Mouse (Mus musculus) hindbrain, embryonic 12.5 days (tissue): ENCODE results near the gene Ccdc177. TPM values are rescaled to one million over a fixed set of nuclear protein-coding genes. Genes with fewer than 3 reads are reported as not detected.

ENCODE experiments used
- ATAC-seq: fragments of 200-750 bp; cut with Nextera tagmentation; 2 replicates; pipeline ENCODE4 v1.8.0; 2017; ENCODE audit warnings: moderate TSS enrichment; ENCODE audit not compliant: low FRiP score
- H3K27ac ChIP-seq: fragments of 300-500 bp; sonication (generic); 2 replicates; pipeline ENCODE4 v1.5.1; 2016; ENCODE audit warnings: mild to moderate bottlenecking
- H3K27me3 ChIP-seq: fragments of 300-500 bp; sonication (generic); 2 replicates; pipeline ENCODE4 v1.6.1; 2016; ENCODE audit warnings: mild to moderate bottlenecking
- H3K36me3 ChIP-seq: fragments of 300-500 bp; sonication (generic); 2 replicates; pipeline ENCODE4 v1.6.1; 2016; ENCODE audit warnings: mild to moderate bottlenecking
- H3K4me1 ChIP-seq: fragments of 300-500 bp; sonication (generic); 2 replicates; pipeline ENCODE4 v1.6.1; 2016
- H3K4me2 ChIP-seq: fragments of 300-500 bp; sonication (generic); replicated peaks from 2 replicates; pipeline ENCODE4 v1.6.1; 2016; ENCODE audit warnings: mild to moderate bottlenecking
- H3K4me3 ChIP-seq: fragments of 300-500 bp; sonication (generic); 2 replicates; pipeline ENCODE4 v1.5.1; 2016; ENCODE audit warnings: mild to moderate bottlenecking
- H3K9ac ChIP-seq: fragments of 300-500 bp; sonication (generic); 2 replicates; pipeline ENCODE4 v1.6.1; 2016; ENCODE audit warnings: mild to moderate bottlenecking, moderate library complexity
- H3K9me3 ChIP-seq: fragments of 300-500 bp; sonication (generic); replicated peaks from 2 replicates; pipeline ENCODE4 v1.6.1; 2016; ENCODE audit warnings: mild to moderate bottlenecking
- WGBS: fragments of 180-500 bp; shearing (Covaris S2); methylation state at CpG from one replicate; pipeline ENCODE4 v1.1.7; 2016; 5-methylcytosine and 5-hydroxymethylcytosine counted together
- polyA plus RNA-seq: library from polyadenylated mRNA; unstranded; fragments of >200 nt; fragmentation: Nextera tagmentation; extraction: Ambion mirVana; gene quantifications from 2 replicates; pipeline ENCODE4 v1.2.1, GENCODE M21; 2016

Gene Ccdc177
- 5.9 and 6.7 TPM in 2 replicates for polyA plus RNA-seq

- Histone ChIP-seq H3K9ac (peak within 1 kb of the TSS; percentile 87), H3K36me3 (peaks cover 37% of the 10 kb centered on the region), H3K4me1 (peaks cover 29% of the 10 kb centered on the region), H3K27me3 (peaks cover 34% of the 10 kb centered on the region), H3K9me3 (peaks cover 30% of the 10 kb centered on the region), H3K4me3 (peak within 1 kb of the TSS; percentile 58), H3K4me2 (peak within 1 kb of the TSS; percentile 57), H3K27ac (peak within 1 kb of the TSS; percentile 97)
- peak; percentile 59 for ATAC-seq
- WGBS = 1% methylated on average over 24 of the region's 24 CpGs
These were observed at the start of gene Ccdc177 for GRCm38 (mm10) chr12:80760396-80760801. Gene Ccdc177, minus strand, starts transcription at chr12:80760687.

- Histone ChIP-seq H3K27me3 (no peaks in the 10 kb centered on the region), H3K4me2 (no peak overlapping the region), H3K4me1 (peaks cover 21% of the 10 kb centered on the region), H3K9me3 (no peaks in the 10 kb centered on the region), H3K9ac (no peak overlapping the region), H3K27ac (no peak overlapping the region), H3K4me3 (no peak overlapping the region), H3K36me3 (no peaks in the 10 kb centered on the region)
- WGBS = 74% methylated on average over 2 of the region's 2 CpGs
- ATAC-seq = no peak
These were observed 49.5 kb upstream of the Ccdc177 start for GRCm38 (mm10) chr12:80810005-80810404.

GRCm38 (mm10) chr12:80807451-80808085, 47.1 kb upstream of the Ccdc177 start:
- no peaks in the 10 kb centered on the region for H3K36me3 ChIP-seq

DNA sequence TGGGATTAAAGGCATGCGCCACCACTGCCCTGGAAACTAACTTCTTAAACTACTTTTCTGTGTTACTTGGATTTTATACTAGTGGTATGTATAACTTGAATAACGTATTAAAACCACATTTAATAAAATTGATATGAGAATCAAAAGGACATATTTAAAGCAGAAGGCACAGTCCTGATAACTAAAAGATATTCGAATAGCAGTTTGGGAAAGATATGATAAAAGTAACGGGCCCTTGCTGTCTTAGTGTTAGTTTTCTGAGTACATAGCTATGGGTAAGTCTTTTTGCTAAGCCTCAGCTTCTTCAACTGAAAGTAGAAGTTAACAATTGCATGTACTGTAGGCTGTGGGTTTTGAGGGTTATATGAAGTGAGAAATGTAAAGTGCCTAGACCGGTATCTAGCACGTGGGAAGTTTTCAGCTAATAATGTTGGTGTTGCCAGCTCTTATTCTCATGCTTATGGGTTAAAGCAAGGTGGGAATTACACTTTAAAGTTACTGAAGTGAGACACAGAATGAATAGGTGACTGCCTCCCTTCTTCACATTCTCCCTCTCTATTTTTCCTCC, 44.5 kb upstream of the Ccdc177 start:
- WGBS = 89% methylated on average over 6 of the region's 6 CpGs
- H3K4me2 ChIP-seq = no peak overlapping the region
- no peak overlapping the region for H3K9ac ChIP-seq
- H3K9me3 ChIP-seq = no peaks in the 10 kb centered on the region
- no peak for ATAC-seq
- H3K4me3 ChIP-seq = no peak overlapping the region
- no peaks in the 10 kb centered on the region for H3K27me3 ChIP-seq
- H3K27ac ChIP-seq = no peak overlapping the region
- H3K36me3 ChIP-seq = no peaks in the 10 kb centered on the region
- peaks cover 17% of the 10 kb centered on the region for H3K4me1 ChIP-seq

More at GRCm38 (mm10) chr12:80807451-80808085, 47.1 kb upstream of the Ccdc177 start:
- Histone ChIP-seq H3K9ac (no peak overlapping the region), H3K27ac (peak overlapping the region; percentile 44; the same call in 1 of the 2 replicates), H3K9me3 (no peaks in the 10 kb centered on the region), H3K27me3 (no peaks in the 10 kb centered on the region), H3K4me2 (no peak overlapping the region), H3K4me1 (peaks cover 26% of the 10 kb centered on the region), H3K4me3 (no peak overlapping the region)
- WGBS = 21% methylated on average over 2 of the region's 2 CpGs
- 0 out of 2 replicates have a peak, but pooled peaks have one; percentile 26 for ATAC-seq

- peaks cover 17% of the 10 kb centered on the region for H3K4me1 ChIP-seq
- H3K27me3 ChIP-seq = no peaks in the 10 kb centered on the region
- no peak overlapping the region for H3K4me2 ChIP-seq
- H3K27ac ChIP-seq = no peak overlapping the region
- no peak for ATAC-seq
- no peaks in the 10 kb centered on the region for H3K36me3 ChIP-seq
- no peaks in the 10 kb centered on the region for H3K9me3 ChIP-seq
- H3K9ac ChIP-seq = no peak overlapping the region
- H3K4me3 ChIP-seq = no peak overlapping the region
- WGBS = 72% methylated on average over 3 of the region's 3 CpGs
These were observed 43.4 kb upstream of the Ccdc177 start for GRCm38 (mm10) chr12:80803924-80804323.

GRCm38 (mm10) chr12:80801443-80801842, 41.0 kb upstream of the Ccdc177 start:
- WGBS = 100% methylated on average over 1 of the region's 1 CpGs
- Histone ChIP-seq H3K27me3 (no peaks in the 10 kb centered on the region), H3K4me3 (no peak overlapping the region), H3K27ac (no peak overlapping the region), H3K36me3 (no peaks in the 10 kb centered on the region), H3K4me1 (peaks cover 5% of the 10 kb centered on the region; the same call in 1 of the 2 replicates), H3K9ac (no peak overlapping the region), H3K4me2 (no peak overlapping the region), H3K9me3 (no peaks in the 10 kb centered on the region)
- no peak for ATAC-seq

GRCm38 (mm10) chr12:80800156-80800555, 39.7 kb upstream of the Ccdc177 start:
- no peaks in the 10 kb centered on the region for H3K9me3 ChIP-seq
- peaks cover 6% of the 10 kb centered on the region; the same call in 1 of the 2 replicates for H3K4me1 ChIP-seq
- no peak overlapping the region for H3K27ac ChIP-seq
- 97% methylated on average over 3 of the region's 3 CpGs for WGBS
- H3K36me3 ChIP-seq = no peaks in the 10 kb centered on the region
- no peak overlapping the region for H3K9ac ChIP-seq
- H3K4me3 ChIP-seq = no peak overlapping the region
- H3K27me3 ChIP-seq = no peaks in the 10 kb centered on the region
- ATAC-seq = no peak
- no peak overlapping the region for H3K4me2 ChIP-seq

DNA sequence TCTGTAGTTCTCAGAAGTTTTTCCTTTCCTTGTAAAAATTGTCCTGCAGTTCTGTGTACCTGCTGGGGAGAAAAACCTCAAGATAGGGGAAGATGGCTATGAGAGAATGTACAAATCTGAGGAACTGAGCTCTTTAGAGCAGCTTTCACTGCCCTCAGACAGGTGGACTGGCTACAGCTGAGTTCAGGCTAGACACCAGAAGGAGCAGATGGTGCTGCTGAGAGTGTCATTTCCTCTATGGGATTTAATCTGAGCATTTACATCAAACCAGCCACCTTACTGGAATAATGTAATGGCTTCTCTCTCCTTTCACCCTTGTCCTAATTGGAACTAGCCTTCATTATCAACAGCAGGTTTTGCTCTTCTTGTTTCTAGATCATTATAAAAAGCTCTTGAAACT, 37.8 kb upstream of the Ccdc177 start:
- H3K9ac ChIP-seq = no peak overlapping the region
- no peak overlapping the region for H3K27ac ChIP-seq
- ATAC-seq = no peak
- H3K4me3 ChIP-seq = no peak overlapping the region
- no peak overlapping the region for H3K4me2 ChIP-seq
- no peaks in the 10 kb centered on the region for H3K27me3 ChIP-seq
- H3K36me3 ChIP-seq = no peaks in the 10 kb centered on the region
- H3K9me3 ChIP-seq = no peaks in the 10 kb centered on the region
- H3K4me1 ChIP-seq = peaks cover 7% of the 10 kb centered on the region; the same call in 1 of the 2 replicates

GRCm38 (mm10) chr12:80794935-80795785, 34.7 kb upstream of the Ccdc177 start:
- H3K4me3 ChIP-seq = no peak overlapping the region
- no peaks in the 10 kb centered on the region for H3K27me3 ChIP-seq
- ATAC-seq = no peak
- peaks cover 21% of the 10 kb centered on the region for H3K4me1 ChIP-seq
- no peak overlapping the region for H3K9ac ChIP-seq
- H3K27ac ChIP-seq = no peak overlapping the region
- WGBS = 65% methylated on average over 2 of the region's 2 CpGs
- H3K4me2 ChIP-seq = no peak overlapping the region
- no peaks in the 10 kb centered on the region for H3K9me3 ChIP-seq
- no peaks in the 10 kb centered on the region for H3K36me3 ChIP-seq

GRCm38 (mm10) chr12:80794522-80794921, 34.0 kb upstream of the Ccdc177 start:
- H3K27ac ChIP-seq = no peak overlapping the region
- no peak overlapping the region for H3K4me3 ChIP-seq
- ATAC-seq = no peak
- H3K4me2 ChIP-seq = no peak overlapping the region
- H3K4me1 ChIP-seq = peaks cover 26% of the 10 kb centered on the region
- H3K9me3 ChIP-seq = no peaks in the 10 kb centered on the region
- no peaks in the 10 kb centered on the region for H3K36me3 ChIP-seq
- WGBS = 95% methylated on average over 4 of the region's 4 CpGs
- H3K27me3 ChIP-seq = no peaks in the 10 kb centered on the region
- no peak overlapping the region for H3K9ac ChIP-seq

DNA sequence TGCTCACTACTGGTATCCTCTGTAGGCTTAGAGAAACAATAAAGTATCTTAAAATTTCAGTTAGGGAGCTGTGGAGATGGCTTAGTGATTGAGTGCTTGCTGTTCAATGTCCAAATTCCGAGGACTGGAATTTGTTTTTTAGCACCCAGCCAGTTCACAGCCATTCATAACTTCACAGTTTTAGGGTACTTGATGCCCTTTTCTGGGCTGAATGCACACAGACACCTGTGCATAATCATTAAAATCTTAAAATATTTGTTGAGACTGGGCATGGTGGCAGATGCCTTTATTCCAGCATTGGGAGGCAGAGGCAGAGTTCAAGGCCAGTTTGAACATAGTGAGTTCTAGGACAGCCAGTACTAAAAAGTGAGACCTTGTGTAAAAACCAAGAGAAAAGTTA, 33.0 kb upstream of the Ccdc177 start:
- Histone ChIP-seq H3K27me3 (no peaks in the 10 kb centered on the region), H3K4me2 (no peak overlapping the region), H3K27ac (no peak overlapping the region), H3K4me1 (peaks cover 26% of the 10 kb centered on the region), H3K4me3 (no peak overlapping the region), H3K9ac (no peak overlapping the region), H3K9me3 (no peaks in the 10 kb centered on the region), H3K36me3 (no peaks in the 10 kb centered on the region)
- ATAC-seq = no peak
- WGBS = 92% methylated on average over 1 of the region's 1 CpGs

DNA sequence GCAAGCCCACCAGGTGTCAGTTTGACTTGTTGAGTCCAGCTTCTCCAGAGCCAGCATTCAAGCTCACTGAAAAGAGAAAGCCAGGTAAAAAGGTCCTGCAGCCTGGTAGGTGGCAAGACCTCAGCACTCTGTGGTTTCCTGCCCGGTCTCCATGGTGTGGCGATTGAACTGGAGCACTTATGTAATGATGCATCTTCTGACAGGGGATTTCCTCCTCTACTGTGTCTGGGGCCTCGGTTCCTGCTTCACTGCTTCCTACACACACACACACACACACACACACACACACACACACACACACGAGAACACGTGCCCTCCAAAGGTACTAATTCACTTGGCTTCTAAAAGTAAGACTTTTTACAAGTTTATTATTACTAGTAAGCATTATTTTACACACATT, 32.4 kb upstream of the Ccdc177 start:
- ATAC-seq = no peak
- Histone ChIP-seq H3K4me2 (no peak overlapping the region), H3K4me3 (no peak overlapping the region), H3K27me3 (0 out of 2 replicates have a peak, but pooled peaks cover 3% of the 10 kb centered on the region), H3K36me3 (no peaks in the 10 kb centered on the region), H3K9ac (no peak overlapping the region), H3K4me1 (peaks cover 26% of the 10 kb centered on the region), H3K27ac (no peak overlapping the region), H3K9me3 (no peaks in the 10 kb centered on the region)
- 74% methylated on average over 5 of the region's 5 CpGs for WGBS
